Mouse (Mus musculus): ENCODE measurements around the gene Hspa1b. TPM values are rescaled to one million over a fixed set of nuclear protein-coding genes. Genes with fewer than 3 reads are reported as not detected.
"Not testable (repeated sequence)": the region's sequence is repeated elsewhere in the genome, so short reads cannot be mapped to it uniquely, and the experiment has no call there.

Hspa1b gene
- 0.54 and 0.80 TPM in 2 replicates for polyA plus RNA-seq (2014; fragmentation: Nextera tagmentation; extraction: Ambion mirVana)

DNA sequence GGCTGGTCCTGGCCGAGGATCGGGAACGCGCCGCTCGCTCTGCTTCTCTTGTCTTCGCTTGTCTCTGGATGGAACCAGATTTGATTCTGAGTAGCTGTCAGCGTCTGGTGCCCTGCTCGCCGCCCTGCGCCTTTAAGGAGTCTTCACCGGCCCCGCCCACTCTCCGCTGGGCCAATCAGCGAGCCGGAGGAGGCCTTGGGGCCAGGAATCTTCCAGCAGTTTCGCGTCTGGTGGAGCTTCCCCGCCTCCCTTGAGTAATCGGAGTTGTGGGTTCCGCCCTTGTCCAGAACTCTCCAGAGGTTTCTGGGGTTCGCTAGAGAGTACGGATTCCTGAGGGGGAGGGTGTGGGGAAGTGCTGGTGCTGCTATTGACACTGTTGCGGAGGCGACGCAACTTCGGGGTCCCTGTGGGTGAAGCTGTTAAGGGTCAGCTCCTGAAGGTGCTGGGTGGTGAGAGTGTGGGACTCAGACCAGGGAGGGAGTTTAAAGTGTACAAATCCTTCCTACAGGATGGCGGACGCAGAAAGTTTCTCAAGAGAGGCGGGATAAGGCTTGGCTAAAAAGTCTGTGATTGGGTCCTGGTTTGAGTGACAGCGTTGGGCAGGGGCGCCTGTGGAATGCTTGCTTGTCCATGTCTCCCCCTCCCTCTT is at the start of gene Hspa1b:
Gene Hspa1b, minus strand, starts transcription at position 109 of the 649 bp plus-strand sequence.
- ATAC-seq (ENCODE audit: low FRiP score, low TSS enrichment), result peak; percentile 90
- peak within 1 kb of the TSS; percentile 50 for H3K4me2 ChIP-seq (replicated peaks; ENCODE audit: low read depth, low read length)
- under 1% methylated on average over 27 of the region's 32 CpGs for WGBS
- H3K4me1 ChIP-seq (ENCODE audit: control insufficient read depth, insufficient read depth, low read length); H3K36me3 ChIP-seq (ENCODE audit: control insufficient read depth, insufficient read depth, low read length); H3K27me3 ChIP-seq (ENCODE audit: control insufficient read depth, insufficient read depth, low read length); H3K9me3 ChIP-seq (ENCODE audit: control insufficient read depth, low read length): not testable (repeated sequence)
- peak within 1 kb of the TSS; percentile 57; the same call in 1 of the 2 replicates for H3K9ac ChIP-seq (ENCODE audit: low read depth, low read length)
- peak within 1 kb of the TSS; percentile 96 for H3K27ac ChIP-seq (ENCODE audit: low read depth, low read length)
- H3K4me3 ChIP-seq (ENCODE audit: low read length), result peak within 1 kb of the TSS; percentile 47

GRCm38 (mm10) chr17:35007387-35007991 is 48.5 kb upstream of the Hspa1b start:
- no peak for ATAC-seq (ENCODE audit: low FRiP score, low TSS enrichment)
- no peak overlapping the region for H3K9ac ChIP-seq (ENCODE audit: low read depth, low read length)
- H3K9me3 ChIP-seq (ENCODE audit: control insufficient read depth, low read length), result no peaks in the 10 kb centered on the region
- H3K27me3 ChIP-seq (ENCODE audit: control insufficient read depth, insufficient read depth, low read length), result no peaks in the 10 kb centered on the region
- 97% methylated on average over 7 of the region's 7 CpGs for WGBS
- peaks cover 80% of the 10 kb centered on the region for H3K36me3 ChIP-seq (ENCODE audit: control insufficient read depth, insufficient read depth, low read length)
- H3K4me2 ChIP-seq (replicated peaks; ENCODE audit: low read depth, low read length), result no peak overlapping the region
- H3K4me1 ChIP-seq (ENCODE audit: control insufficient read depth, insufficient read depth, low read length), result peaks cover 11% of the 10 kb centered on the region
- H3K4me3 ChIP-seq (ENCODE audit: low read length), result no peak overlapping the region
- no peak overlapping the region for H3K27ac ChIP-seq (ENCODE audit: low read depth, low read length)

DNA sequence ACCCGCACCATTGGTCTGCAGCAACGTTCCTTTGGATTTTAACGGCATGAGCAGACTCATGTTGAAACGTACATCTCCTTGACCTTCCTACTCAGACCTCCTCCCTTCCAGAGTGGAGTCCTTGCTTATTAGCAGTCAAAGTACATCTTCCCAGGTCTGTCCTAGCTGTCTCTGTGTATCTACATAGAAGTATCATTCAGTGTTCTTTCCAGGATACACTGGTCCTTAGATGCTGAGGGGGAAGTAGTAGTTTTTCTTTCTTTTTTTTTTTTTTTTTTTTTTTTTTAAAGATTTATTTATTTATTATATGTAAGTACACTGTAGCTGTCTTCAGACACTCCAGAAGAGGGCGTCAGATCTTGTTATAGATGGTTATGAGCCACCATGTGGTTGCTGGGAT is 46.9 kb upstream of the Hspa1b start:
- H3K4me2 ChIP-seq (replicated peaks; ENCODE audit: low read depth, low read length); ATAC-seq (ENCODE audit: low FRiP score, low TSS enrichment); H3K9me3 ChIP-seq (ENCODE audit: control insufficient read depth, low read length); H3K4me3 ChIP-seq (ENCODE audit: low read length); H3K9ac ChIP-seq (ENCODE audit: low read depth, low read length); H3K27ac ChIP-seq (ENCODE audit: low read depth, low read length); H3K27me3 ChIP-seq (ENCODE audit: control insufficient read depth, insufficient read depth, low read length): not testable (repeated sequence)
- Histone ChIP-seq H3K4me1 (ENCODE audit: control insufficient read depth, insufficient read depth, low read length) (peaks cover 15% of the 10 kb centered on the region), H3K36me3 (ENCODE audit: control insufficient read depth, insufficient read depth, low read length) (peaks cover 64% of the 10 kb centered on the region)
- 92% methylated on average over 4 of the region's 5 CpGs for whole genome bisulfite sequencing

DNA sequence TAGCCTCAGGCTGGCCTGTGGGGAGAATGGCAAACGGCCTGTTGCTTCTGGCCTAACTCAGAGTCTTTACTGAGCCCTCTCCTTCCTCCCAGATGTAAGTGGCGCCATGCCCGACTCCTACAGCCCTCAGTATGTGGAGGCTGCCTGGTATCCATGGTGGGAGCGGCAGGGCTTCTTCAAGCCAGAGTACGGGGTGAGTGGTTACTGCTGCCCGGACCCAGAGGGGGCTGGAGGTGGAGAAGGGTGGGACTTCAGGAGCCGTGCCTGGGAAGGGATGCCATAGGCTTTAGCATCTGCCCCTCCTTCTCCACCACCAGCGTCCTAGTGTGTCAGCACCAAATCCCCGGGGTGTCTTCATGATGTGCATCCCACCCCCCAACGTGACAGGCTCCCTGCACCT is 46.1 kb upstream of the Hspa1b start:
- H3K27ac ChIP-seq (ENCODE audit: low read depth, low read length), result no peak overlapping the region
- H3K27me3 ChIP-seq (ENCODE audit: control insufficient read depth, insufficient read depth, low read length), result no peaks in the 10 kb centered on the region
- H3K36me3 ChIP-seq (ENCODE audit: control insufficient read depth, insufficient read depth, low read length), result peaks cover 57% of the 10 kb centered on the region
- no peaks in the 10 kb centered on the region for H3K9me3 ChIP-seq (ENCODE audit: control insufficient read depth, low read length)
- H3K4me3 ChIP-seq (ENCODE audit: low read length), result no peak overlapping the region
- no peak for ATAC-seq (ENCODE audit: low FRiP score, low TSS enrichment)
- H3K4me2 ChIP-seq (replicated peaks; ENCODE audit: low read depth, low read length), result no peak overlapping the region
- H3K9ac ChIP-seq (ENCODE audit: low read depth, low read length), result no peak overlapping the region
- peaks cover 15% of the 10 kb centered on the region for H3K4me1 ChIP-seq (ENCODE audit: control insufficient read depth, insufficient read depth, low read length)
- 97% methylated on average over 10 of the region's 10 CpGs for WGBS

DNA sequence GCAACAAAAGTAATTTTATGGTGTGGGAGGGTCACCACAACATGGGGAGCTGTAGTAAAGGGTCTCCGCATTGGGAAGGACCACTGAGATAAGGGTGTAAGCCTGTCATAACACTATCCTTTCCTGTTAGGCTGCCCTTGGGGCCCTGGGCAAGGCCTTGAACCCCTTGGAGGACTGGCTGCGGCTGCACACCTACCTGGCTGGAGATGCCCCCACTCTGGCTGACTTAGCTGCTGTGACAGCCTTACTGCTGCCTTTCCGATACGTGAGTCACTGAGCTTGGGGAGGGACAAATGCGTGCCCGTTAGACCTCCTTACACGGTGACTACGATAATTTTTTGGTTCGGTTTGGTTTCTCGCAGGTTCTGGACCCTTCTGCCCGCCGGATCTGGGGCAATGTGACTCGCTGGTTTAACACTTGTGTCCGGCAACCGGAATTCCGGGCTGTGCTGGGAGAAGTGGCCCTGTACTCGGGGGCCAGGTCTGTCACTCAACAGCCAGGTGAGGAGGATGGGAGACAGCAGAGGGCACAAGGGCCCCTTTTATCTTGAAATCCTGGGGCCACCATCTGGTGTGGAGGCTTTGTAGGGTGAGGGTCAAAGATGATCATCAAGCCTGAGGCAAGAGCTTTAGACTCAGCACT is 45.2 kb upstream of the Hspa1b start:
- Histone ChIP-seq H3K9ac (ENCODE audit: low read depth, low read length) (no peak overlapping the region), H3K27ac (ENCODE audit: low read depth, low read length) (no peak overlapping the region), H3K4me2 (replicated peaks; ENCODE audit: low read depth, low read length) (no peak overlapping the region), H3K4me3 (ENCODE audit: low read length) (no peak overlapping the region), H3K36me3 (ENCODE audit: control insufficient read depth, insufficient read depth, low read length) (peaks cover 49% of the 10 kb centered on the region), H3K27me3 (ENCODE audit: control insufficient read depth, insufficient read depth, low read length) (no peaks in the 10 kb centered on the region), H3K9me3 (ENCODE audit: control insufficient read depth, low read length) (no peaks in the 10 kb centered on the region), H3K4me1 (ENCODE audit: control insufficient read depth, insufficient read depth, low read length) (peaks cover 24% of the 10 kb centered on the region)
- 94% methylated on average over 17 of the region's 17 CpGs for WGBS
- ATAC-seq (ENCODE audit: low FRiP score, low TSS enrichment), result no peak

- 50% methylated on average over 9 of the region's 9 CpGs for WGBS
- Histone ChIP-seq H3K9ac (ENCODE audit: low read depth, low read length) (peak overlapping the region; percentile 86; the same call in 1 of the 2 replicates), H3K27me3 (ENCODE audit: control insufficient read depth, insufficient read depth, low read length) (no peaks in the 10 kb centered on the region), H3K27ac (ENCODE audit: low read depth, low read length) (no peak overlapping the region), H3K36me3 (ENCODE audit: control insufficient read depth, insufficient read depth, low read length) (peaks cover 47% of the 10 kb centered on the region), H3K4me3 (ENCODE audit: low read length) (peak overlapping the region; percentile 95), H3K9me3 (ENCODE audit: control insufficient read depth, low read length) (no peaks in the 10 kb centered on the region), H3K4me1 (ENCODE audit: control insufficient read depth, insufficient read depth, low read length) (peaks cover 28% of the 10 kb centered on the region), H3K4me2 (replicated peaks; ENCODE audit: low read depth, low read length) (peak overlapping the region; percentile 97)
- no peak for ATAC-seq (ENCODE audit: low FRiP score, low TSS enrichment)
Observed at GRCm38 (mm10) chr17:35003022-35003838, 44.2 kb upstream of the Hspa1b start.

DNA sequence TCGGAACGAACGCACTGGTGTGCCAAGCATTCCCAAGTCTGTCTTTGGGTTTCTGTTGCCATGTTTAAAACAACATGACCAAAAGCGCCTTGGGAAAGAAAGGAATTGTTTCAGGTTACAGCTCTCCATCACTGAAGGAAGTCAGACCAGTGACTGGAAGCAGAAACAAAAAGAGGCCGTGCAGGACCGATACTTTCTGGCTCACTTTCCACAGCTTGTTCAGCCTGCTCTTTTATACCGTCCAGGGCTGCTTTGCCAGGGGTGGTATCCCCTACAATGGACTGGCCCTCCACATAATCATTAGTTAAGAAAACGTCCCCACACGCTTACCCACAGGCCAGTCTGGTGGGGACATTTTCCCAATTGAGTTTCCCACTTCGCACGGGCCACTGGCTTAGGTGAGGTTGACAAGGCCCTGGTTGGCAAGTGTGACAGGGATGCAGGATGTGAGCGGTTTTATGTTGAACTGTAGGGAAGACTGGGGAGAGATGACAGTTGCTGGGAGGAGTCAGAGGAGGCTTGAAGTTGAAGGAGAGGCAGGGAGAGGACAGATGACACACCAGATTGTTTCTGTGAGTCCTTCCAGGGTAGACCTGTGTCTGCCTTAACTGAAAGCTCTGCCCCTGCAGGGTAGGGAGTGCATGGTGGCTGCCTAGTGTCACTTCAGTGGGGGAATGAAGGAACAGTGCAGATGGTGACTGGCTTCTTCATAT is 43.3 kb upstream of the Hspa1b start:
- Histone ChIP-seq H3K36me3 (ENCODE audit: control insufficient read depth, insufficient read depth, low read length) (peaks cover 45% of the 10 kb centered on the region), H3K4me1 (ENCODE audit: control insufficient read depth, insufficient read depth, low read length) (peaks cover 28% of the 10 kb centered on the region), H3K27me3 (ENCODE audit: control insufficient read depth, insufficient read depth, low read length) (no peaks in the 10 kb centered on the region), H3K27ac (ENCODE audit: low read depth, low read length) (peak overlapping the region; percentile 98), H3K9ac (ENCODE audit: low read depth, low read length) (peak overlapping the region; percentile 86), H3K9me3 (ENCODE audit: control insufficient read depth, low read length) (no peaks in the 10 kb centered on the region), H3K4me3 (ENCODE audit: low read length) (peak overlapping the region; percentile 95), H3K4me2 (replicated peaks; ENCODE audit: low read depth, low read length) (peak overlapping the region; percentile 97)
- WGBS, result 5% methylated on average over 12 of the region's 12 CpGs
- no peak for ATAC-seq (ENCODE audit: low FRiP score, low TSS enrichment)

DNA sequence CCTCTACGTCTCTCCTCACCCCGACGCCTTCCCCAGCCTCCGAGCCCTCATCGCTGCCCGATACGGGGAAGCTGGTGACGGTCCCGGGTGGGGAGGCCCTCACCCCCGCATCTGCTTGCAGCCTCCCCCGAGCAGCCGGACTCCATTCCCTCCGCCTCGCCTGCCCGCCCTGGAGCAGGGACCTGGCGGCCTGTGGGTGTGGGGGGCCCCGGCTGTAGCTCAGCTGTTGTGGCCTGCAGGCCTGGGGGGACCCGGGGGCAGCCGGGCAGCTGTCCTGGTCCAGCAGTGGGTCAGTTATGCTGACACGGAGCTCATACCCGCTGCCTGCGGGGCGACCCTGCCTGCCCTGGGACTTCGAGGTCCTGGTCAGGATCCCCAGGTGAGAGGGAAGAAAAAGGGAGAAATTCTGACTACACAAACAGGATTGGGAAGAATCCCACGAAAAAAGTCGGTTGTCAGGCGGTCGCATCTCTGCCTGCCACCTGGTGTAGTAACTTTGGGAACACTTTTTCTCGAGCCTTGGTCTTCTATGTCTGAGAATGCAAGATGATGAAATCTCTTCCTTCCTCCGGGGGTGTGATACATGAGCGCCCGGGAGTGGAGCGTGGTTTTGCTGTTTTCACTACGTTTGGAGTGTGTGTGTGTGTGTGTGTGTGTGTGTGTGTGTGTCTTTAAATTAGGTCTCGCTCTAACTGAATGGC is 42.6 kb upstream of the Hspa1b start:
- peak; percentile 9 for ATAC-seq (ENCODE audit: low FRiP score, low TSS enrichment)
- peak overlapping the region; percentile 98 for H3K27ac ChIP-seq (ENCODE audit: low read depth, low read length)
- H3K4me1 ChIP-seq (ENCODE audit: control insufficient read depth, insufficient read depth, low read length), result peaks cover 28% of the 10 kb centered on the region
- H3K4me2 ChIP-seq (replicated peaks; ENCODE audit: low read depth, low read length), result peak overlapping the region; percentile 97
- under 1% methylated on average over 35 of the region's 35 CpGs for WGBS
- H3K4me3 ChIP-seq (ENCODE audit: low read length), result peak overlapping the region; percentile 95
- H3K27me3 ChIP-seq (ENCODE audit: control insufficient read depth, insufficient read depth, low read length), result no peaks in the 10 kb centered on the region
- H3K9ac ChIP-seq (ENCODE audit: low read depth, low read length), result peak overlapping the region; percentile 86
- peaks cover 39% of the 10 kb centered on the region for H3K36me3 ChIP-seq (ENCODE audit: control insufficient read depth, insufficient read depth, low read length)
- no peaks in the 10 kb centered on the region for H3K9me3 ChIP-seq (ENCODE audit: control insufficient read depth, low read length)

Data from kidney, embryonic 14.5 days (tissue).